Mouse (Mus musculus): ENCODE data around the gene Obscn.

GRCm38 (mm10) chr11:58969027-58969426 is 167.2 kb downstream of the Obscn start:
- TF ChIP-seq EP300 (IDR thresholded peaks at IDR 0.05) (no peak), CTCF (IDR thresholded peaks at IDR 0.05) (no peak)
